Mouse (Mus musculus) lung, embryonic 15.5 days (tissue): Measurements from ENCODE around the gene Gm9376. TPM values are rescaled to one million over a fixed set of nuclear protein-coding genes. Genes with fewer than 3 reads are reported as not detected.

Source experiments
- ATAC-seq: fragments of 200-750 bp; cut with Nextera tagmentation; 2 replicates; pipeline ENCODE4 v1.8.0; 2017; ENCODE audit warnings: moderate number of reproducible peaks, borderline replicate concordance; ENCODE audit not compliant: low FRiP score, low TSS enrichment; ENCODE audit errors: extremely low read depth
- H3K27ac ChIP-seq: fragments of 300-500 bp; sonication (generic); 2 replicates; pipeline ENCODE4 v1.5.1; 2015; ENCODE audit warnings: moderate library complexity, mild to moderate bottlenecking, inconsistent platforms
- H3K27me3 ChIP-seq: fragments of 300-500 bp; sonication (generic); 2 replicates; pipeline ENCODE4 v1.6.1; 2015; ENCODE audit warnings: inconsistent platforms
- H3K36me3 ChIP-seq: fragments of 300-500 bp; sonication (generic); 2 replicates; pipeline ENCODE4 v1.6.1; 2015; ENCODE audit warnings: inconsistent platforms
- H3K4me1 ChIP-seq: fragments of 300-500 bp; sonication (generic); 2 replicates; pipeline ENCODE4 v1.6.1; 2015; ENCODE audit warnings: inconsistent platforms
- H3K4me2 ChIP-seq: fragments of 300-500 bp; sonication (generic); 2 replicates; pipeline ENCODE4 v1.6.1; 2015; ENCODE audit warnings: inconsistent platforms, mild to moderate bottlenecking, moderate library complexity
- H3K4me3 ChIP-seq: fragments of 300-500 bp; sonication (generic); 2 replicates; pipeline ENCODE4 v1.5.1; 2015; ENCODE audit warnings: mild to moderate bottlenecking, inconsistent platforms
- H3K9ac ChIP-seq: fragments of 300-500 bp; sonication (generic); 2 replicates; pipeline ENCODE4 v1.6.1; 2015; ENCODE audit warnings: inconsistent platforms
- H3K9me3 ChIP-seq: fragments of 300-500 bp; sonication (generic); 2 replicates; pipeline ENCODE4 v1.6.1; 2016; ENCODE audit warnings: inconsistent platforms
- WGBS: fragments of 180-500 bp; shearing (Covaris S2); methylation state at CpG from one replicate; pipeline ENCODE4 v1.1.7; 2015; 5-methylcytosine and 5-hydroxymethylcytosine counted together
- polyA plus RNA-seq: library from polyadenylated mRNA; unstranded; fragments of >200 nt; fragmentation: Nextera tagmentation; extraction: Ambion mirVana; gene quantifications from 2 replicates; pipeline ENCODE4 v1.2.1, GENCODE M21; 2015

Gm9376 gene
- polyA plus RNA-seq, result not detected in 2 replicates

DNA sequence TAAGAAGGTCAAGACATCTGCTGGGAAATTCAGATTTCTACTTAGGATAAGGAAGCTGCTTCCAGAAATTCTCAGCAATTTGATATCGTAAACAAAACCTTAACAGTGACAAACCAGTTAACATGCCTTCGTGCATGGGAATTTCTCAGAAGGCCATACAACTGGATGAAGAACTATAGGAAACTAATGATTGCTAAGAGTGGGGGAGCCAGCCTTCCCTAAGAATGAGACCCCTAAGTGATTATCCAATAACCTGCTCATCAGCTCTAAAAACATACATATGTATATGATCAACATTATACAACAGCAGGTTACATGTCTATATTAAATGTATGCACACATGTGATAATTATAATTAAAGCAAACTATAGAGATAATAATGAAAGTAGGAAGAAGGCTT is at the start of gene Gm9376:
Gene Gm9376 (plus strand): TSS at position 301 of the 400 bp plus-strand sequence.
- 73% methylated on average over 2 of the region's 2 CpGs for WGBS
- Histone ChIP-seq H3K4me3 (no peak within 1 kb of the TSS), H3K9me3 (no peaks in the 10 kb centered on the region), H3K27me3 (no peaks in the 10 kb centered on the region), H3K27ac (no peak within 1 kb of the TSS), H3K9ac (no peak within 1 kb of the TSS), H3K4me1 (no peaks in the 10 kb centered on the region), H3K36me3 (no peaks in the 10 kb centered on the region), H3K4me2 (no peak within 1 kb of the TSS)
- ATAC-seq, result no peak

DNA sequence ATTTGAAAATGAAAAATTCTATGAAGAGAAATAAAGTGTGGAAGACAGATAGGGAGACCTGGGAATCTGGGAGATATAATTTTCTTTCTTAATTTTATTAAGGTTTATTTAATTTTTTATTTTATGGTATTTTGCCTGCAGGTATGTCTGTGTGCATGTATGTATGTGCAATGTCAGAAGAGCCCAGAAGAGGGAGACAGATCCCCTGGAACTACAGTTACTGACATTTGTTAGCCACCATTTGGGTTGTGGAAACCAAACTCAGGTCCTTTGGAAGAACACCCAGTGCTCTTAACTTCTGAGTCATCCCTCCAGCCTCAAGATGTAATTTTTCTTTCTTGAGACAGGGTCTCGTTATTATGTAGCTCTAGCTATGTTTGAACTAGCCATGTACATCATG is 45.9 kb upstream of the Gm9376 start:
- no peak overlapping the region for H3K4me2 ChIP-seq
- no peak overlapping the region for H3K9ac ChIP-seq
- no peak overlapping the region for H3K4me3 ChIP-seq
- 76% methylated on average over 1 of the region's 1 CpGs for WGBS
- ATAC-seq, result no peak
- H3K27ac ChIP-seq, result no peak overlapping the region
- peaks cover 3% of the 10 kb centered on the region; the same call in 1 of the 2 replicates for H3K4me1 ChIP-seq
- H3K9me3 ChIP-seq, result no peaks in the 10 kb centered on the region
- no peaks in the 10 kb centered on the region for H3K36me3 ChIP-seq
- peaks cover 38% of the 10 kb centered on the region for H3K27me3 ChIP-seq

DNA sequence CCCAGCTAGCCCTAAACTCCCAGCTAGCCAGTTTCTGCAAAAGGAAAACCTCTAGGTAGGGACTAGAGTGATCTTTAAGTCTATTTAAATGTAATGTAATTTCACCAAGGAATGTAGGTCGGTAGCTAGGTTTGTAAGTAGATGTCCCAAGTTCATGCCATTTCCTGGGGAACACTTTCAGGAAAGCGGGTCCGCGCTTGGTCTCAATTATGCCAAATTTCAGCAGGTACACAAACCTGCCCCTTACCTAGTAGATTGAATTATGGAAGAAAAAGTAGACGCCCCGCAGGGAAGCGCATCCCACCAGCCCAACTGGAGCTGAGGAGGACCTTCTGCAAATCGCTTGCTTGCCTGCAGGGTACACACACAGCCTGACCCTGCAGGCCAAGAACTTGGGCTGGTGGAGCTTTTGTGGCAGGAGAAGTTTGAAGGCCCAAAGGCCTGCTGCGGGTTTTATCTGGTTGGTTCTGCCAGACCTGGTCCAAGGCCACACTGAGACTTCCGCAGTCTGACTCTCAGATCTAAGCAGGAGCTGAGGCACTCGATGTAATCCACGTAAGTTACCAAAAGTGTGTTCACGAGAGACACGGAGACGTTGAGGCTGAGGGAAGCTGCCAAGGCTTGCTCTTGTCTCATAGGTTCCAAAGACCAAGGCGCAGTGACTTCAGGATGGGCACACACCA is 41.6 kb upstream of the Gm9376 start:
- WGBS, result 14% methylated on average over 16 of the region's 16 CpGs
- no peak overlapping the region for H3K4me2 ChIP-seq
- no peak overlapping the region for H3K4me3 ChIP-seq
- H3K36me3 ChIP-seq, result no peaks in the 10 kb centered on the region
- H3K27ac ChIP-seq, result no peak overlapping the region
- peaks cover 81% of the 10 kb centered on the region for H3K27me3 ChIP-seq
- no peak for ATAC-seq
- no peak overlapping the region for H3K9ac ChIP-seq
- peaks cover 6% of the 10 kb centered on the region; the same call in 1 of the 2 replicates for H3K4me1 ChIP-seq
- H3K9me3 ChIP-seq, result no peaks in the 10 kb centered on the region

DNA sequence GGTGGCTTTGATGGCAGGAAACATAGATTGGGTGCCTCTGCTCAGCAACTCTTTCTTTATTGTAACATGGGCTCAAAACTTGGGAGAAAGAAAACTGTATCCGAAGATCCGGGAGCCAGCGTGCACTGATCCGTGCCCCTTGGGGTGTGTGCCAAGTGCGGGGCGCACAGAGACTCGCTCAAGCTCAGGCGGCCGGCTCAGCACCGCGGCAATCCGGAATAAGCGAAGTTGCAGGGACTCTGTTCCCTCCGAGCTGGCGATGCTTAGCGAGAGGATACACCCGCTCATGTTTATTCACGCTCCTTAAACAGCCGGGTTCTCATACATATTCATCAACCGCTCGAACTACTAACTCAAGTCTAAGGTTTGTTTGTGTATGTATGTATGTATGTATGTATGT is 40.8 kb upstream of the Gm9376 start:
- Histone ChIP-seq H3K4me2 (peak overlapping the region; percentile 17; the same call in 1 of the 2 replicates), H3K9ac (no peak overlapping the region), H3K4me3 (0 out of 2 replicates have a peak overlapping the region, but pooled peaks have one; percentile 8), H3K36me3 (no peaks in the 10 kb centered on the region), H3K9me3 (no peaks in the 10 kb centered on the region), H3K27me3 (peaks cover 87% of the 10 kb centered on the region), H3K4me1 (peaks cover 6% of the 10 kb centered on the region; the same call in 1 of the 2 replicates), H3K27ac (no peak overlapping the region)
- under 1% methylated on average over 21 of the region's 21 CpGs for WGBS
- no peak for ATAC-seq

DNA sequence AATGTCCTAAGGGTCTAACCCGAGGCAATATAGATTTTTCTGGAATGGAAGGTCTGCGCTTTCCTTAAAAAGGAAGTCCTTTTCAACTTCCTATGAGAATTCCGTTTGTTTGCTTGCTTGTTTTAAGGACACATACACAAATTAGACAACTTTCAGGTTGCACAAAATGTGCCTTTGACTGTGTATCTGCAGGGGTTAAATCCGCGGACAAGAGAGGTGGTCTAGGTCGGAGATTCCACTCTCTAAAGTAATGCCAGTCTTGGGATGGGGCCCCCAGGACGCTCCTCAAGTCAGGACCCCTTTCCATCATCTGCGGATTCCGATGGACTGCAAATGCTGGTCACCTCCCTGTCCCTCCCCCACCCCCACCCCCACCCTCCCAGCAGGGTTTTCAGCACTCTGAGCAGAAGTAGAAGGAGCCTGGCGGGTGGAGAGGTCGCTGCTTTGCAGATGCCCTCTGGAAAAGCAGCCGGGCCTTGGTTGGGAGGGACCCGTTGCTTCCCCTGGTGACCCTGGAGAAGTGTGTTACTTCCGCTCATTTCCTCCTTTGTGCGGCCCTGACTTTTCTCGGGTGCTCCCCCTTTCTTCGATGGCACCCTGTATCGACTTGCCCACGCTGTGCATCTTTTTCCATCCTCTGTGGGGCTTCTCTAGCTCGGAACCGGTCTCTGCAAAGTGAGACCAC is 40.1 kb upstream of the Gm9376 start:
- Histone ChIP-seq H3K4me1 (peaks cover 6% of the 10 kb centered on the region; the same call in 1 of the 2 replicates), H3K36me3 (no peaks in the 10 kb centered on the region), H3K4me2 (no peak overlapping the region), H3K27ac (no peak overlapping the region), H3K27me3 (peaks cover 94% of the 10 kb centered on the region), H3K9me3 (no peaks in the 10 kb centered on the region), H3K4me3 (no peak overlapping the region), H3K9ac (no peak overlapping the region)
- WGBS, result 2% methylated on average over 21 of the region's 21 CpGs
- no peak for ATAC-seq

DNA sequence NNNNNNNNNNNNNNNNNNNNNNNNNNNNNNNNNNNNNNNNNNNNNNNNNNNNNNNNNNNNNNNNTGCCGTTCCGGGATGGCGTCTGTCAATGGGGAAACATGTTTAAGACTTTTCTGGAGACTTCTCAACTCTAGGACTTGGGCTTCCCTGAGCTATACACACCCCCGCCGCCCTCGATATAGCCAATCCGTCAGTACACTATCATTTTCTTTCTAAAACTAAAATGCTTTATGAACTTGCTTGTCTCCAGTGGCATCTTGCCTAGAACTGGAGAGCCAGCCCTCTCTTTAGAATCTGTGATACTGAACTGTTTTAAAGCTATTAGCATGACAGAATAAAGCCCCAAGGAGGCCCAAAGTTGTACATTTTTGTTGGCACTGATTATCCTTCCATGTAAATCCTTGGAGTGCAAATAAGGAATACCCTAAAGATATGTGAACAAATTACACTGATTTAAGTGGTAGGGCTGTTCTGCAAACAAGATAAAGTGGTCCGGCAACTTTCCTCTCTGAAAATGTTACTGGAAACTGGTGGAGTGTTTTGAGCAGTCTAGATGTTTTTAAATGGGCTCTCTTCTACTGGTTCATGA is 34.3 kb upstream of the Gm9376 start:
- H3K4me2 ChIP-seq, result no peak overlapping the region
- H3K9me3 ChIP-seq, result no peaks in the 10 kb centered on the region
- H3K4me1 ChIP-seq, result peaks cover 32% of the 10 kb centered on the region
- no peak overlapping the region for H3K9ac ChIP-seq
- H3K27me3 ChIP-seq, result peaks cover 94% of the 10 kb centered on the region
- 1% methylated on average over 8 of the region's 8 CpGs for WGBS
- ATAC-seq, result no peak
- H3K27ac ChIP-seq, result no peak overlapping the region
- H3K4me3 ChIP-seq, result no peak overlapping the region
- H3K36me3 ChIP-seq, result no peaks in the 10 kb centered on the region

DNA sequence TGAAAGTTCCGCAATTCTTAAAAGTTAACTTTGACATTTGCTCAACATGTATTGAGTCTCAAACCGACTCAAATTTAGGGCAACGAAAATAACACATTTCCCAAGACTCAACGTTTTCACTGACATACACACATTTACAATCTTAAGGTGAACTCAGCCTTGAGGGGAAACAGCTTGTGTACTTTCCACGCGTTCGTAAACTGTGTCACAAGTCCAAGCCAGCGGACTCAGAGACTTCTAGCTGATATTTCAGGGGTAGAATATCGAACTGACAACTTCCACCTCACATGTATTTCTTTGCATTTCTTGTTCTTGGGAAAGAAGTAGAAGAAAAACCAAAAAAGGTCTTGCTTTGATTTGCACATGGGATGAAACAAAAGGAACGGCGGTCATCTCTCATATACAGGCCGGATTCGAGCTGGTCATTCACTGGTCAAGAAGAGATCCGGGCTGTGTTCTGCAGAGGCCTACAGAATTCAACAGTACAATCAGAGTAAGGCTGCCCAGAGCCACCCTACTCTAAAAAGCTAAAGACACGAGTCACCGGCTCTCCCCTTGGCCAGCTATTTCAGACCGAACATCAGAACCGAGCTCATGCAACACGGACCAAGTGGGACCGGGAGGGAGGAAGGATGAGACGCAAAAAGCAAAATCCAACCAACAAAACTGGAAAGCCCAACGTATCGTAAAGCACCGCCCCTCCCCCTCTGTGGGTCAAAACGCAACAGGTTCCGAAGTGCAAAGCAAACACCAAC is 32.8 kb upstream of the Gm9376 start:
- ATAC-seq, result no peak
- Histone ChIP-seq H3K27me3 (peaks cover 91% of the 10 kb centered on the region), H3K4me3 (peak overlapping the region; percentile 48), H3K9ac (no peak overlapping the region), H3K9me3 (no peaks in the 10 kb centered on the region), H3K4me2 (peak overlapping the region; percentile 92), H3K4me1 (peaks cover 32% of the 10 kb centered on the region), H3K36me3 (no peaks in the 10 kb centered on the region), H3K27ac (no peak overlapping the region)
- 6% methylated on average over 26 of the region's 26 CpGs for WGBS

DNA sequence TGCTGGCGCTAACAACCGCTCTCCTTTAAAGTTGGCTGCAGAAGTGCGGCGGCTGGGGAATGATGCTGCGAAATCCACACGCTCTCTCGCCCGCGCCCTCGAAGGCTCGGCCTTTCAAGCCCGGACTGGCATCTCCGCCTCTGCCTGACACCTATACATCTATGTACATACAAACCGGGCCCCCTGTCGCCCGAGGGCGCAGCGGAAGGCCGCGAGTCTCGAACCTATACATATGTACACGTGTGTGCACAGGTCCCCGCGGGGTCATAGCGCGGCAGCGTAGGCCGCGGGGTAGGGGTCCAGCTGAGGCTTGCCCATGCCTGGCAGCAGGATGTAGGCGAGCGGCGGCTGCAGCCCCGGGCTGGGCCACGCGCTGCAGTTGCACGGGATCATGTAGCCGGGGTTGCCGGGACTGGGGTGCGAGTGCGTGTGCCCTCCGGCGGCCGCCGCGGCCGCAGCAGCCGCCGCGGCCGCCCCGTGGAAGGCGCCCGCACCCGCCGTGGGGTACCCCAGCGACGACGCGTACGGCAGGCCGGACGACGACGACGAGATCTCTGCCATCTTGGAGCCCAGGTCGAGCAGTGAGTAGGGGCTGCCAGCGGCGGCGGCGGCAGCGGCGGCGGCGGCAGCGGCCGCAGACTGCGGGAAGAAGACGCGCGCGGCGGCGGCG is 32.1 kb upstream of the Gm9376 start:
- H3K4me3 ChIP-seq, result peak overlapping the region; percentile 48
- under 1% methylated on average over 66 of the region's 84 CpGs for WGBS
- H3K27me3 ChIP-seq, result peaks cover 91% of the 10 kb centered on the region
- H3K9ac ChIP-seq, result peak overlapping the region; percentile 24; the same call in 1 of the 2 replicates
- no peaks in the 10 kb centered on the region for H3K36me3 ChIP-seq
- H3K4me2 ChIP-seq, result peak overlapping the region; percentile 92
- no peak for ATAC-seq
- H3K4me1 ChIP-seq, result peaks cover 32% of the 10 kb centered on the region
- H3K27ac ChIP-seq, result no peak overlapping the region
- H3K9me3 ChIP-seq, result no peaks in the 10 kb centered on the region

DNA sequence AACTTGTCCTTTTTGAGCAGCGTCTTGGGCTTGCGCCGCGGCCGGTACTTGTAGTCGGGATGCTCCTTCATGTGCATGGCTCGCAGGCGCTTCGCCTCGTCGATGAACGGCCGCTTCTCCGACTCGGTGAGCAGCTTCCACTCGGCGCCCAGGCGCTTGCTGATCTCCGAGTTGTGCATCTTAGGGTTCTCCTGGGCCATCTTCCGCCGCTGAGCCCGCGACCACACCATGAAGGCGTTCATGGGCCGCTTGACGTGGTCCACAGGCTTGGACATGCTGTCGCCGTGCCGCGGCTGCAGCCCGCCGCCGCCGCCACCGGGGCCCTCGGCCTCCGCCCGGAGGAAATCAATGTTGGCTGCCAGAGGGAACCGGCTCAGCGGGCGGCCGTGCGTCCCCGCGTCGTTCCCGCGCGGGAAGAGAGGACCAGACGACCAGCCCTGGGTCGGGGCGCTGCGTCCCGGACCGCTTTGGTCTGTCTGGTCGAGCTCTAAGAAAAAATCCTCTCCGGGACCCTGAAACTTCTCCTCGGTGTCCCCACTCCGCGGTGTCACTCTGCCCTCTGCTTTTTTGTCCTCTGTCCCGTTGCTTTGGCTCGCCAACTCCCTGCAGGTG is 31.3 kb upstream of the Gm9376 start:
- Histone ChIP-seq H3K27ac (no peak overlapping the region), H3K4me1 (peaks cover 32% of the 10 kb centered on the region)
- WGBS, result under 1% methylated on average over 58 of the region's 62 CpGs

DNA sequence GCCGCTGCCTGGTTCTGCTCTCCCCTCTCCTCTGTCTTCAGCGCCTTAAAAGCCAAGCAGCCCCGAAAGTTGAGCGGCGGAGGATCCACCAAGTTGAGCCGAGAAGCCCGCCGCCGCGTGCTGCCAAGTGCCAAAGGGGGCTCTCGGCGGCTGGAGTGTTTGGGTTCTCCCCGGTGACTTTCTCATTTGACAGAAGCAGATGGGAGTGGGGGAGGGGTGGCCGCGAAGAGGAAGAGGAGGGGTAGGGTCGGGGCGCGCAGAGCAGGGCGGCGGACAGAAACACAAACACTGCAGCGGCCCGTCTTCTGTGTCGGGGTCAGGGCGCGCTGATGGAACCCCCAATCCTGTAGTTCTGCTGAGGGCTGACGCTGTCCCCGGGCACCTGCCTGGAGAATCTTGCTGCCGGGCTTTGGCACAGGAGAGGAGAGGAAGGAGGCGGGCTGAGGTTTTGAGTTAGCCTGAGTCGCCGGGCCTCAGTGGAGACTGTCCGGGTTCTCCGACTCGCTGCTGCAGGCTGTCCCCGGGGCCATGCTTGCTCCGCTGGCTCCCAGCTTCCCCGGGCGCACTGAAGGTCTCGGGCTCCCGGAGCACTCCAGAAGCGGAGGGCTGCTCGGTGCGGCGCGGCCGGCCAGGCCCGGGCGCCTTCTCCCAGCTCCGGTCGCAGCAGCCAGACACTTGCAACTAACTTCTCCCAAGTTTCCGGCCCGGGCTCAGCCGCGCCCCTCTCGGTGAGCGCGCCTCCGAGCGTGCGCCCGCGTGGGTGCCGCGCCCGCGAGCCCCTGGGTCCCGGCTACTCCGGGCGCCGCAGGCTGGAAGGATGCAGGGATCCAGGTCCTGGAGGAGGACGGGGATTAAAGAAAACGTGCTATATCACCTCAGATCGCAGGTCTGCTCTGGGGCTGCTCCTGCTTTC is 30.5 kb upstream of the Gm9376 start:
- peak; percentile 61 for ATAC-seq
- Histone ChIP-seq H3K27me3 (peaks cover 89% of the 10 kb centered on the region), H3K9me3 (no peaks in the 10 kb centered on the region), H3K36me3 (no peaks in the 10 kb centered on the region), H3K4me3 (peak overlapping the region; percentile 48), H3K9ac (peak overlapping the region; percentile 36; the same call in 1 of the 2 replicates), H3K4me2 (peak overlapping the region; percentile 92), H3K27ac (no peak overlapping the region), H3K4me1 (peaks cover 32% of the 10 kb centered on the region)
- WGBS, result under 1% methylated on average over 70 of the region's 73 CpGs

More for the DNA sequence above, 31.3 kb upstream of the Gm9376 start:
- no peak for ATAC-seq
- Histone ChIP-seq H3K4me2 (peak overlapping the region; percentile 92), H3K4me3 (peak overlapping the region; percentile 48), H3K36me3 (no peaks in the 10 kb centered on the region), H3K9ac (peak overlapping the region; percentile 24; the same call in 1 of the 2 replicates), H3K9me3 (no peaks in the 10 kb centered on the region), H3K27me3 (peaks cover 91% of the 10 kb centered on the region)
